Mouse (Mus musculus): ENCODE data around the gene Iffo2.

DNA sequence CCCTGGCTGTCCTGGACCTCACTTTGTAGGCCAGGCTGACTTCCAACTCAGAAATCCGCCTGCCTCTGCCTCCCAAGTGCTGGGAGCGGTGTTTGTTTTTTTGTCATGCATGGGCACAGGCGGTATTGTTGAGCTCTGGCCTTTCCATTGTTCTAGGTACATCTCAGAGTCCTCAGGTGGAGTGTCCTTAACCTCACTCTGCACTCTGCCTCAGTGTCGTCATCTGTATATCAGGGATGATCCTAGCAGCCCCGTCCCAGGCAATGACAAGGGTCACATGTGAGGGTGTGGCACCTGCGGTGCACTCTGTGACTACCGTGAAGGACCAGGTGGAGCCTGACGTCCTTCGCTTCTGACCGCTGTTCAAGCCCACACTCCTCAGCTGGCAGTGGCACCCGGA lies 97.0 kb downstream of the Iffo2 start:
- TF ChIP-seq POLR2A (IDR thresholded peaks at IDR 0.05; ENCODE audit: borderline replicate concordance, extremely low read depth, insufficient read depth, insufficient read length, poor library complexity, severe bottlenecking) = no peak
- no peak for TF ChIP-seq CTCF (IDR thresholded peaks at IDR 0.05; ENCODE audit: borderline replicate concordance, extremely low read depth, insufficient read depth, insufficient read length)

Measured in brain, embryonic 14.5 days (tissue).